Mouse (Mus musculus) E14TG2a.4 (cell line): ENCODE data around the gene Rras2.

Experiments used
- H3K27me3 ChIP-seq: 2 replicates; pipeline ENCODE4 v1.6.1; 2014; ENCODE audit warnings: low read length, control low read depth; ENCODE audit not compliant: insufficient read depth
- H3K36me3 ChIP-seq: 2 replicates; pipeline ENCODE4 v1.6.1; 2014; ENCODE audit warnings: low read length, control low read depth; ENCODE audit not compliant: insufficient read depth
- H3K4me1 ChIP-seq: replicated peaks from 2 replicates; pipeline ENCODE4 v1.6.1; 2014; ENCODE audit warnings: low read depth, low read length, control low read depth
- H3K4me3 ChIP-seq: replicated peaks from 2 replicates; pipeline ENCODE4 v1.5.1; 2014; ENCODE audit warnings: mild to moderate bottlenecking, low read length
- H3K9me3 ChIP-seq: 2 replicates; pipeline ENCODE4 v1.6.1; 2014; ENCODE audit warnings: low read length, control low read depth
- CTCF ChIP-seq: conservative IDR thresholded peaks from 2 replicates; pipeline ENCODE4 v1.5.1; 2014; ENCODE audit warnings: low read length
- NANOG ChIP-seq: IDR thresholded peaks from 2 replicates; pipeline ENCODE4 v1.6.1; 2014; ENCODE audit warnings: borderline replicate concordance, low read length, mixed read lengths
- POU5F1 ChIP-seq: IDR thresholded peaks from 2 replicates; pipeline ENCODE4 v1.6.1; 2014; ENCODE audit warnings: low read length, borderline replicate concordance

Gene Rras2

GRCm38 (mm10) chr7:114086021-114086710, 31.4 kb downstream of the Rras2 start:
- H3K9me3 ChIP-seq: no peaks in the 10 kb centered on the region

GRCm38 (mm10) chr7:114083760-114084159, 33.8 kb downstream of the Rras2 start:
- H3K9me3 ChIP-seq: no peaks in the 10 kb centered on the region
- H3K4me1 ChIP-seq: peaks cover 86% of the 10 kb centered on the region
- 0 out of 2 replicates have a peak, but pooled peaks cover 4% of the 10 kb centered on the region for H3K36me3 ChIP-seq
- TF ChIP-seq NANOG: no peak
- no peak for TF ChIP-seq POU5F1
- no peak for TF ChIP-seq CTCF
- H3K4me3 ChIP-seq: no peak overlapping the region
- no peaks in the 10 kb centered on the region for H3K27me3 ChIP-seq

More at GRCm38 (mm10) chr7:114086021-114086710, 31.4 kb downstream of the Rras2 start:
- H3K4me1 ChIP-seq: peaks cover 80% of the 10 kb centered on the region
- 0 out of 2 replicates have a peak, but pooled peaks cover 1% of the 10 kb centered on the region for H3K36me3 ChIP-seq
- no peaks in the 10 kb centered on the region for H3K27me3 ChIP-seq
- no peak for TF ChIP-seq CTCF
- no peak for TF ChIP-seq NANOG
- TF ChIP-seq POU5F1: no peak
- H3K4me3 ChIP-seq: no peak overlapping the region

- TF ChIP-seq CTCF (no peak), POU5F1 (no peak), NANOG (no peak)
- Histone ChIP-seq H3K9me3 (no peaks in the 10 kb centered on the region), H3K27me3 (no peaks in the 10 kb centered on the region), H3K4me3 (no peak overlapping the region), H3K4me1 (peaks cover 80% of the 10 kb centered on the region), H3K36me3 (0 out of 2 replicates have a peak, but pooled peaks cover 4% of the 10 kb centered on the region)
Observed at GRCm38 (mm10) chr7:114083088-114083487, 34.5 kb downstream of the Rras2 start.

- Histone ChIP-seq H3K4me3 (no peak overlapping the region), H3K36me3 (0 out of 2 replicates have a peak, but pooled peaks cover 4% of the 10 kb centered on the region), H3K27me3 (no peaks in the 10 kb centered on the region), H3K9me3 (no peaks in the 10 kb centered on the region), H3K4me1 (peaks cover 70% of the 10 kb centered on the region)
- TF ChIP-seq CTCF (no peak), POU5F1 (no peak), NANOG (no peak)
Observed at GRCm38 (mm10) chr7:114081633-114082420, 35.8 kb downstream of the Rras2 start.

- TF ChIP-seq CTCF (no peak), POU5F1 (no peak), NANOG (no peak)
- Histone ChIP-seq H3K36me3 (0 out of 2 replicates have a peak, but pooled peaks cover 4% of the 10 kb centered on the region), H3K9me3 (no peaks in the 10 kb centered on the region), H3K4me3 (no peak overlapping the region), H3K4me1 (peaks cover 64% of the 10 kb centered on the region), H3K27me3 (no peaks in the 10 kb centered on the region)
Observed at GRCm38 (mm10) chr7:114080250-114080649, 37.3 kb downstream of the Rras2 start.

GRCm38 (mm10) chr7:114079343-114079742, 38.2 kb downstream of the Rras2 start:
- Histone ChIP-seq H3K4me1 (peaks cover 56% of the 10 kb centered on the region), H3K9me3 (no peaks in the 10 kb centered on the region), H3K27me3 (no peaks in the 10 kb centered on the region), H3K4me3 (no peak overlapping the region), H3K36me3 (0 out of 2 replicates have a peak, but pooled peaks cover 4% of the 10 kb centered on the region)
- TF ChIP-seq POU5F1: no peak
- no peak for TF ChIP-seq CTCF
- TF ChIP-seq NANOG: no peak

GRCm38 (mm10) chr7:114074595-114074994, 43.0 kb downstream of the Rras2 start:
- H3K36me3 ChIP-seq: no peaks in the 10 kb centered on the region
- peaks cover 54% of the 10 kb centered on the region for H3K4me1 ChIP-seq
- no peak overlapping the region for H3K4me3 ChIP-seq
- H3K9me3 ChIP-seq: no peaks in the 10 kb centered on the region
- no peaks in the 10 kb centered on the region for H3K27me3 ChIP-seq
- TF ChIP-seq NANOG: no peak
- TF ChIP-seq POU5F1: no peak
- no peak for TF ChIP-seq CTCF

- TF ChIP-seq CTCF (no peak), POU5F1 (no peak), NANOG (no peak)
- no peaks in the 10 kb centered on the region for H3K9me3 ChIP-seq
- H3K4me3 ChIP-seq: no peak overlapping the region
- no peaks in the 10 kb centered on the region for H3K27me3 ChIP-seq
- H3K36me3 ChIP-seq: no peaks in the 10 kb centered on the region
- peaks cover 50% of the 10 kb centered on the region for H3K4me1 ChIP-seq
Observed at GRCm38 (mm10) chr7:114074133-114074532, 43.4 kb downstream of the Rras2 start.
